Mouse (Mus musculus) CH12.LX (cell line): ENCODE results near the gene Nos1ap.

Experiments
- EP300 ChIP-seq: IDR thresholded peaks from 2 replicates; pipeline ENCODE4 v1.6.1; 2011; ENCODE audit warnings: low read length, improper control_type of control experiment
- HCFC1 ChIP-seq: IDR thresholded peaks from 2 replicates; pipeline ENCODE4 v1.6.1; 2012; ENCODE audit warnings: low read depth, mild to moderate bottlenecking, inconsistent platforms, low read length, improper control_type of control experiment

DNA sequence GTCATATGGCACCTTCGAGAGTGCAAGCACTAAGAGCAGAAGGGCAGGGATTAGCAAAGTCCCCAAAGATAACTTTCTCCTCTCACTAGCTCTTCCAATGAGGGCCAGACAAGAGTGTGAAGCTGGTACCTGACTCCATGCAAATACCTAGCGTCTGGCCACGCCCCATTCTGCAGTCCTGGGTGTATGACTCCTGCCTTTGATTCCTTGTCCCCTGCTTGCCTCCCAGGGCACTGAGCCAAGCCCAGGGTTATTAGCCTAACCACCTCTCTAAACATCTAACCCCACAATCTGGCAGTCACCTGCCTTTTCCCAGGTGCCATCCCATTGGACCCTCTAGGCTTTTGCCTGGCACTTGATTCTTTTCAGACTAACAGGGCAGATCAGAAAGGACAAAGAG is 208.2 kb downstream of the Nos1ap start:
- TF ChIP-seq HCFC1 (no peak), EP300 (no peak)
